Mouse (Mus musculus) limb, embryonic 12.5 days (tissue): ENCODE data around the gene Serp2. TPM values are rescaled to one million over a fixed set of nuclear protein-coding genes. Genes with fewer than 3 reads are reported as not detected.
"Not testable (repeated sequence)": the region's sequence is repeated elsewhere in the genome, so short reads cannot be mapped to it uniquely, and the experiment has no call there.

Experiments used
- ATAC-seq: fragments of 200-750 bp; cut with Nextera tagmentation; 2 replicates; pipeline ENCODE4 v1.8.0; 2017; ENCODE audit warnings: low read depth, moderate TSS enrichment; ENCODE audit not compliant: insufficient number of reproducible peaks, insufficient read depth, low FRiP score, low TSS enrichment
- H3K27ac ChIP-seq: fragments of 300-500 bp; sonication (generic); 2 replicates; pipeline ENCODE4 v1.5.1; 2016; ENCODE audit warnings: mild to moderate bottlenecking, moderate library complexity
- H3K27me3 ChIP-seq: fragments of 300-500 bp; sonication (generic); 2 replicates; pipeline ENCODE4 v1.6.1; 2016; ENCODE audit warnings: mild to moderate bottlenecking, moderate library complexity
- H3K36me3 ChIP-seq: fragments of 300-500 bp; sonication (generic); 2 replicates; pipeline ENCODE4 v1.6.1; 2016; ENCODE audit warnings: mild to moderate bottlenecking, moderate library complexity
- H3K4me1 ChIP-seq: fragments of 300-500 bp; sonication (generic); replicated peaks from 2 replicates; pipeline ENCODE4 v1.6.1; 2016
- H3K4me2 ChIP-seq: fragments of 300-500 bp; sonication (generic); 2 replicates; pipeline ENCODE4 v1.6.1; 2016; ENCODE audit warnings: mild to moderate bottlenecking, moderate library complexity
- H3K4me3 ChIP-seq: fragments of 300-500 bp; sonication (generic); replicated peaks from 2 replicates; pipeline ENCODE4 v1.5.1; 2016; ENCODE audit warnings: mild to moderate bottlenecking
- H3K9ac ChIP-seq: fragments of 300-500 bp; sonication (generic); replicated peaks from 2 replicates; pipeline ENCODE4 v1.6.1; 2016; ENCODE audit warnings: mild to moderate bottlenecking, moderate library complexity
- H3K9me3 ChIP-seq: fragments of 300-500 bp; sonication (generic); 2 replicates; pipeline ENCODE4 v1.6.1; 2016; ENCODE audit warnings: mild to moderate bottlenecking, moderate library complexity
- WGBS: fragments of 180-500 bp; shearing (Covaris S2); methylation state at CpG from one replicate; pipeline ENCODE4 v1.1.7; 2016; 5-methylcytosine and 5-hydroxymethylcytosine counted together
- polyA plus RNA-seq: library from polyadenylated mRNA; unstranded; fragments of >200 nt; fragmentation: Nextera tagmentation; extraction: Ambion mirVana; gene quantifications from 2 replicates; pipeline ENCODE4 v1.2.1, GENCODE M21; 2016

The Serp2 gene
- polyA plus RNA-seq, 1 experiment from 2014 or later = 15.5 TPM

- Histone ChIP-seq H3K4me1 (peaks cover 24% of the 10 kb centered on the region), H3K9ac (no peak overlapping the region), H3K9me3 (no peaks in the 10 kb centered on the region), H3K36me3 (no peaks in the 10 kb centered on the region), H3K4me2 (peak overlapping the region; percentile 11; the same call in 1 of the 2 replicates), H3K27me3 (no peaks in the 10 kb centered on the region), H3K4me3 (no peak overlapping the region), H3K27ac (peak overlapping the region; percentile 82)
- ATAC-seq = peak; percentile 66
- 41% methylated on average over 9 of the region's 9 CpGs for WGBS
Measured at GRCm38 (mm10) chr14:76569271-76569961, 12.7 kb upstream of the Serp2 start.

GRCm38 (mm10) chr14:76568548-76568947, 11.9 kb upstream of the Serp2 start:
- 68% methylated on average over 9 of the region's 9 CpGs for WGBS
- H3K27ac ChIP-seq = peak overlapping the region; percentile 82; the same call in 1 of the 2 replicates
- H3K36me3 ChIP-seq = no peaks in the 10 kb centered on the region
- H3K9ac ChIP-seq = no peak overlapping the region
- no peak overlapping the region for H3K4me3 ChIP-seq
- no peak for ATAC-seq
- H3K4me2 ChIP-seq = no peak overlapping the region
- H3K9me3 ChIP-seq = no peaks in the 10 kb centered on the region
- H3K27me3 ChIP-seq = no peaks in the 10 kb centered on the region
- H3K4me1 ChIP-seq = peaks cover 24% of the 10 kb centered on the region

- WGBS = 42% methylated on average over 1 of the region's 1 CpGs
- ATAC-seq = no peak
Measured at GRCm38 (mm10) chr14:76567280-76567679, 10.6 kb upstream of the Serp2 start.

GRCm38 (mm10) chr14:76566711-76567110, 10.0 kb upstream of the Serp2 start:
- Histone ChIP-seq H3K27me3 (no peaks in the 10 kb centered on the region), H3K36me3 (no peaks in the 10 kb centered on the region), H3K4me1 (peaks cover 24% of the 10 kb centered on the region), H3K4me2 (no peak overlapping the region), H3K9ac (no peak overlapping the region), H3K9me3 (no peaks in the 10 kb centered on the region), H3K27ac (no peak overlapping the region), H3K4me3 (no peak overlapping the region)
- no peak for ATAC-seq
- 83% methylated on average over 8 of the region's 8 CpGs for WGBS

More at GRCm38 (mm10) chr14:76567280-76567679, 10.6 kb upstream of the Serp2 start:
- H3K27ac ChIP-seq = no peak overlapping the region
- peaks cover 24% of the 10 kb centered on the region for H3K4me1 ChIP-seq
- no peak overlapping the region for H3K4me2 ChIP-seq
- no peaks in the 10 kb centered on the region for H3K9me3 ChIP-seq
- H3K36me3 ChIP-seq = no peaks in the 10 kb centered on the region
- H3K9ac ChIP-seq = no peak overlapping the region
- H3K4me3 ChIP-seq = no peak overlapping the region
- no peaks in the 10 kb centered on the region for H3K27me3 ChIP-seq

- ATAC-seq = no peak
- 75% methylated on average over 4 of the region's 4 CpGs for WGBS
- no peak overlapping the region for H3K4me3 ChIP-seq
- no peak overlapping the region for H3K4me2 ChIP-seq
- peaks cover 24% of the 10 kb centered on the region for H3K4me1 ChIP-seq
- H3K36me3 ChIP-seq = no peaks in the 10 kb centered on the region
- no peaks in the 10 kb centered on the region for H3K9me3 ChIP-seq
- no peak overlapping the region for H3K27ac ChIP-seq
- H3K27me3 ChIP-seq = no peaks in the 10 kb centered on the region
- no peak overlapping the region for H3K9ac ChIP-seq
Measured at GRCm38 (mm10) chr14:76566193-76566592, 9.5 kb upstream of the Serp2 start.

- peaks cover 47% of the 10 kb centered on the region for H3K4me1 ChIP-seq
- H3K27me3 ChIP-seq = peaks cover 5% of the 10 kb centered on the region
- ATAC-seq = no peak
- WGBS = 86% methylated on average over 2 of the region's 2 CpGs
- H3K36me3 ChIP-seq = no peaks in the 10 kb centered on the region
- no peak overlapping the region for H3K9ac ChIP-seq
- no peak overlapping the region for H3K4me3 ChIP-seq
- H3K9me3 ChIP-seq = no peaks in the 10 kb centered on the region
- H3K4me2 ChIP-seq = no peak overlapping the region
- no peak overlapping the region for H3K27ac ChIP-seq
Measured at GRCm38 (mm10) chr14:76559208-76559607, 2.5 kb upstream of the Serp2 start.

- not testable (repeated sequence) for H3K9ac ChIP-seq, H3K27me3 ChIP-seq, H3K36me3 ChIP-seq, ATAC-seq, H3K9me3 ChIP-seq, H3K4me3 ChIP-seq
- peaks cover 47% of the 10 kb centered on the region for H3K4me1 ChIP-seq
- 0 out of 2 replicates have a peak overlapping the region, but pooled peaks have one; percentile 19 for H3K4me2 ChIP-seq
- peak overlapping the region; percentile 41; the same call in 1 of the 2 replicates for H3K27ac ChIP-seq
- WGBS = 42% methylated on average over 8 of the region's 8 CpGs
Measured at GRCm38 (mm10) chr14:76558171-76558570, 1.5 kb upstream of the Serp2 start.

- WGBS = 1% methylated on average over 64 of the region's 67 CpGs
Measured at GRCm38 (mm10) chr14:76556031-76556851, 448 bp downstream of the Serp2 start.

GRCm38 (mm10) chr14:76555263-76556030, 1.2 kb downstream of the Serp2 start:
- peak overlapping the region; percentile 91 for H3K4me2 ChIP-seq
- peaks cover 5% of the 10 kb centered on the region for H3K27me3 ChIP-seq
- WGBS = 24% methylated on average over 18 of the region's 18 CpGs
- peak overlapping the region; percentile 65 for H3K4me3 ChIP-seq
- peak overlapping the region; percentile 95 for H3K27ac ChIP-seq
- peaks cover 44% of the 10 kb centered on the region for H3K4me1 ChIP-seq
- H3K36me3 ChIP-seq = no peaks in the 10 kb centered on the region
- H3K9me3 ChIP-seq = no peaks in the 10 kb centered on the region
- ATAC-seq = peak; percentile 50
- peak overlapping the region; percentile 85 for H3K9ac ChIP-seq

More at GRCm38 (mm10) chr14:76556031-76556851, 448 bp downstream of the Serp2 start:
- no peaks in the 10 kb centered on the region for H3K36me3 ChIP-seq
- peak overlapping the region; percentile 85 for H3K9ac ChIP-seq
- H3K27ac ChIP-seq = peak overlapping the region; percentile 95
- H3K9me3 ChIP-seq = no peaks in the 10 kb centered on the region
- H3K27me3 ChIP-seq = peaks cover 5% of the 10 kb centered on the region
- H3K4me1 ChIP-seq = peaks cover 47% of the 10 kb centered on the region
- H3K4me2 ChIP-seq = peak overlapping the region; percentile 91
- peak overlapping the region; percentile 65 for H3K4me3 ChIP-seq
- ATAC-seq = peak; percentile 63

- Histone ChIP-seq H3K4me1 (0 out of 2 replicates have a peak, but pooled peaks cover 5% of the 10 kb centered on the region), H3K9me3 (no peaks in the 10 kb centered on the region)
Measured at GRCm38 (mm10) chr14:76544136-76544535, 12.6 kb downstream of the Serp2 start.

GRCm38 (mm10) chr14:76541341-76541740, 15.3 kb downstream of the Serp2 start:
- Histone ChIP-seq H3K4me3 (no peak overlapping the region), H3K27me3 (no peaks in the 10 kb centered on the region), H3K4me2 (no peak overlapping the region), H3K36me3 (no peaks in the 10 kb centered on the region), H3K9me3 (no peaks in the 10 kb centered on the region), H3K4me1 (peaks cover 15% of the 10 kb centered on the region), H3K9ac (no peak overlapping the region), H3K27ac (no peak overlapping the region)
- WGBS = 83% methylated on average over 2 of the region's 2 CpGs
- no peak for ATAC-seq

More at GRCm38 (mm10) chr14:76544136-76544535, 12.6 kb downstream of the Serp2 start:
- no peaks in the 10 kb centered on the region for H3K36me3 ChIP-seq
- no peak overlapping the region for H3K9ac ChIP-seq
- 90% methylated on average over 6 of the region's 6 CpGs for WGBS
- ATAC-seq = no peak
- no peaks in the 10 kb centered on the region for H3K27me3 ChIP-seq
- no peak overlapping the region for H3K27ac ChIP-seq
- H3K4me2 ChIP-seq = no peak overlapping the region
- H3K4me3 ChIP-seq = no peak overlapping the region
